Mouse (Mus musculus): ENCODE results near the gene Ctnna2. TPM values are rescaled to one million over a fixed set of nuclear protein-coding genes. Genes with fewer than 3 reads are reported as not detected.

Gene Ctnna2
- polyA plus RNA-seq, 1 experiment, result not detected

GRCm38 (mm10) chr6:77188628-77189027, 790.9 kb downstream of the Ctnna2 start:
- no peaks in the 10 kb centered on the region for H3K4me1 ChIP-seq
- TF ChIP-seq GATA1 (IDR thresholded peaks at IDR 0.05; ENCODE audit: borderline replicate concordance, low read length) (no peak), FLI1 (IDR thresholded peaks at IDR 0.05; ENCODE audit: low read length) (no peak)
- H3K36me3 ChIP-seq (replicated peaks; ENCODE audit: low read length), result no peaks in the 10 kb centered on the region
- no peak overlapping the region for H3K4me3 ChIP-seq (replicated peaks)
- no peaks in the 10 kb centered on the region for H3K9me3 ChIP-seq
- H3K27me3 ChIP-seq (replicated peaks), result no peaks in the 10 kb centered on the region

GRCm38 (mm10) chr6:77185751-77186150, 793.7 kb downstream of the Ctnna2 start:
- TF ChIP-seq FLI1 (IDR thresholded peaks at IDR 0.05; ENCODE audit: low read length) (no peak), GATA1 (IDR thresholded peaks at IDR 0.05; ENCODE audit: borderline replicate concordance, low read length) (no peak)
- Histone ChIP-seq H3K4me3 (replicated peaks) (no peak overlapping the region), H3K27me3 (replicated peaks) (no peaks in the 10 kb centered on the region), H3K4me1 (no peaks in the 10 kb centered on the region), H3K36me3 (replicated peaks; ENCODE audit: low read length) (no peaks in the 10 kb centered on the region), H3K9me3 (no peaks in the 10 kb centered on the region)

- no peaks in the 10 kb centered on the region for H3K9me3 ChIP-seq
- TF ChIP-seq GATA1 (IDR thresholded peaks at IDR 0.05; ENCODE audit: borderline replicate concordance, low read length) (no peak), FLI1 (IDR thresholded peaks at IDR 0.05; ENCODE audit: low read length) (no peak)
- no peaks in the 10 kb centered on the region for H3K4me1 ChIP-seq
- no peaks in the 10 kb centered on the region for H3K27me3 ChIP-seq (replicated peaks)
- H3K36me3 ChIP-seq (replicated peaks; ENCODE audit: low read length), result no peaks in the 10 kb centered on the region
- H3K4me3 ChIP-seq (replicated peaks), result no peak overlapping the region
These were observed 794.6 kb downstream of the Ctnna2 start for GRCm38 (mm10) chr6:77184896-77185295.

GRCm38 (mm10) chr6:77175764-77176163, 803.7 kb downstream of the Ctnna2 start:
- Histone ChIP-seq H3K4me1 (peaks cover 3% of the 10 kb centered on the region; the same call in 1 of the 2 replicates), H3K27me3 (replicated peaks) (no peaks in the 10 kb centered on the region), H3K4me3 (replicated peaks) (no peak overlapping the region), H3K9me3 (no peaks in the 10 kb centered on the region), H3K36me3 (replicated peaks; ENCODE audit: low read length) (no peaks in the 10 kb centered on the region)
- TF ChIP-seq FLI1 (IDR thresholded peaks at IDR 0.05; ENCODE audit: low read length) (no peak), GATA1 (IDR thresholded peaks at IDR 0.05; ENCODE audit: borderline replicate concordance, low read length) (no peak)

- no peaks in the 10 kb centered on the region for H3K4me1 ChIP-seq
- H3K4me3 ChIP-seq (replicated peaks), result no peak overlapping the region
- TF ChIP-seq GATA1 (IDR thresholded peaks at IDR 0.05; ENCODE audit: borderline replicate concordance, low read length) (no peak), FLI1 (IDR thresholded peaks at IDR 0.05; ENCODE audit: low read length) (no peak)
- H3K9me3 ChIP-seq, result no peaks in the 10 kb centered on the region
- no peaks in the 10 kb centered on the region for H3K36me3 ChIP-seq (replicated peaks; ENCODE audit: low read length)
- H3K27me3 ChIP-seq (replicated peaks), result no peaks in the 10 kb centered on the region
These were observed 822.5 kb downstream of the Ctnna2 start for GRCm38 (mm10) chr6:77157028-77157427.

GRCm38 (mm10) chr6:77139306-77139920, 840.1 kb downstream of the Ctnna2 start:
- Histone ChIP-seq H3K36me3 (replicated peaks; ENCODE audit: low read length) (no peaks in the 10 kb centered on the region), H3K9me3 (no peaks in the 10 kb centered on the region), H3K27me3 (replicated peaks) (no peaks in the 10 kb centered on the region), H3K4me3 (replicated peaks) (no peak overlapping the region), H3K4me1 (no peaks in the 10 kb centered on the region)
- TF ChIP-seq GATA1 (IDR thresholded peaks at IDR 0.05; ENCODE audit: borderline replicate concordance, low read length) (no peak), FLI1 (IDR thresholded peaks at IDR 0.05; ENCODE audit: low read length) (no peak)

- Histone ChIP-seq H3K4me3 (replicated peaks) (no peak overlapping the region), H3K4me1 (no peaks in the 10 kb centered on the region), H3K9me3 (no peaks in the 10 kb centered on the region), H3K36me3 (replicated peaks; ENCODE audit: low read length) (no peaks in the 10 kb centered on the region), H3K27me3 (replicated peaks) (no peaks in the 10 kb centered on the region)
- TF ChIP-seq GATA1 (IDR thresholded peaks at IDR 0.05; ENCODE audit: borderline replicate concordance, low read length), result no peak
These were observed 858.6 kb downstream of the Ctnna2 start for GRCm38 (mm10) chr6:77120926-77121325.

GRCm38 (mm10) chr6:77120510-77120909, 859.0 kb downstream of the Ctnna2 start:
- Histone ChIP-seq H3K9me3 (no peaks in the 10 kb centered on the region), H3K27me3 (replicated peaks) (no peaks in the 10 kb centered on the region), H3K4me1 (no peaks in the 10 kb centered on the region), H3K4me3 (replicated peaks) (no peak overlapping the region), H3K36me3 (replicated peaks; ENCODE audit: low read length) (no peaks in the 10 kb centered on the region)
- TF ChIP-seq FLI1 (IDR thresholded peaks at IDR 0.05; ENCODE audit: low read length) (no peak), GATA1 (IDR thresholded peaks at IDR 0.05; ENCODE audit: borderline replicate concordance, low read length) (no peak)

- no peaks in the 10 kb centered on the region for H3K36me3 ChIP-seq (replicated peaks; ENCODE audit: low read length)
- no peaks in the 10 kb centered on the region for H3K4me1 ChIP-seq
- no peak for TF ChIP-seq FLI1 (IDR thresholded peaks at IDR 0.05; ENCODE audit: low read length)
- no peak for TF ChIP-seq GATA1 (IDR thresholded peaks at IDR 0.05; ENCODE audit: borderline replicate concordance, low read length)
- H3K4me3 ChIP-seq (replicated peaks), result no peak overlapping the region
- H3K9me3 ChIP-seq, result no peaks in the 10 kb centered on the region
- H3K27me3 ChIP-seq (replicated peaks), result no peaks in the 10 kb centered on the region
These were observed 870.2 kb downstream of the Ctnna2 start for GRCm38 (mm10) chr6:77109095-77109945.

- H3K4me1 ChIP-seq, result no peaks in the 10 kb centered on the region
- no peaks in the 10 kb centered on the region for H3K27me3 ChIP-seq (replicated peaks)
- H3K4me3 ChIP-seq (replicated peaks), result no peak overlapping the region
- TF ChIP-seq GATA1 (IDR thresholded peaks at IDR 0.05; ENCODE audit: borderline replicate concordance, low read length), result no peak
- no peak for TF ChIP-seq FLI1 (IDR thresholded peaks at IDR 0.05; ENCODE audit: low read length)
- H3K9me3 ChIP-seq, result no peaks in the 10 kb centered on the region
- no peaks in the 10 kb centered on the region for H3K36me3 ChIP-seq (replicated peaks; ENCODE audit: low read length)
These were observed 878.5 kb downstream of the Ctnna2 start for GRCm38 (mm10) chr6:77101047-77101446.
